Mouse (Mus musculus): ENCODE measurements at regions not wholly inside any gene's neighbourhood (a gene's known extent, or its start where the extent isn't known, plus 50 kb on each side); places are given as distances from the start of the nearest gene placed in this dataset.

GRCm38 (mm10) chr3:149182095-149182494, 191.7 kb upstream of the Adgrl2 start:
- WGBS = 75% methylated on average over 5 of the region's 5 CpGs
- Histone ChIP-seq H3K9ac (no peak overlapping the region), H3K27ac (replicated peaks) (no peak overlapping the region), H3K36me3 (no peaks in the 10 kb centered on the region), H3K4me2 (replicated peaks) (no peak overlapping the region), H3K4me3 (replicated peaks) (no peak overlapping the region), H3K27me3 (no peaks in the 10 kb centered on the region), H3K4me1 (peaks cover 7% of the 10 kb centered on the region; the same call in 1 of the 2 replicates), H3K9me3 (replicated peaks) (no peaks in the 10 kb centered on the region)
- ATAC-seq (ENCODE audit: insufficient number of reproducible peaks, low FRiP score, low TSS enrichment, low read depth) = no peak

- Histone ChIP-seq H3K27ac (replicated peaks) (no peak overlapping the region), H3K9ac (no peak overlapping the region), H3K4me3 (replicated peaks) (no peak overlapping the region), H3K4me1 (peaks cover 6% of the 10 kb centered on the region; the same call in 1 of the 2 replicates), H3K27me3 (no peaks in the 10 kb centered on the region), H3K4me2 (replicated peaks) (no peak overlapping the region), H3K36me3 (no peaks in the 10 kb centered on the region), H3K9me3 (replicated peaks) (no peaks in the 10 kb centered on the region)
- WGBS = 52% methylated on average over 8 of the region's 8 CpGs
- ATAC-seq (ENCODE audit: insufficient number of reproducible peaks, low FRiP score, low TSS enrichment, low read depth) = no peak
These were observed 189.8 kb upstream of the Adgrl2 start for GRCm38 (mm10) chr3:149180129-149180528.

- H3K4me2 ChIP-seq (replicated peaks) = no peak overlapping the region
- H3K4me3 ChIP-seq (replicated peaks) = no peak overlapping the region
- H3K9me3 ChIP-seq (replicated peaks) = no peaks in the 10 kb centered on the region
- no peak for ATAC-seq (ENCODE audit: insufficient number of reproducible peaks, low FRiP score, low TSS enrichment, low read depth)
- H3K27me3 ChIP-seq = no peaks in the 10 kb centered on the region
- 75% methylated on average over 11 of the region's 11 CpGs for WGBS
- no peaks in the 10 kb centered on the region for H3K36me3 ChIP-seq
- H3K27ac ChIP-seq (replicated peaks) = no peak overlapping the region
- H3K4me1 ChIP-seq = peaks cover 5% of the 10 kb centered on the region; the same call in 1 of the 2 replicates
- H3K9ac ChIP-seq = no peak overlapping the region
These were observed 189.2 kb upstream of the Adgrl2 start for GRCm38 (mm10) chr3:149179486-149180116.

GRCm38 (mm10) chr3:149178891-149179290, 188.5 kb upstream of the Adgrl2 start:
- Histone ChIP-seq H3K9ac (no peak overlapping the region), H3K27ac (replicated peaks) (no peak overlapping the region), H3K4me3 (replicated peaks) (no peak overlapping the region), H3K27me3 (no peaks in the 10 kb centered on the region), H3K9me3 (replicated peaks) (no peaks in the 10 kb centered on the region), H3K4me1 (no peaks in the 10 kb centered on the region; the same call in 1 of the 2 replicates), H3K36me3 (no peaks in the 10 kb centered on the region), H3K4me2 (replicated peaks) (no peak overlapping the region)
- 90% methylated on average over 3 of the region's 3 CpGs for WGBS
- no peak for ATAC-seq (ENCODE audit: insufficient number of reproducible peaks, low FRiP score, low TSS enrichment, low read depth)

- peaks cover 5% of the 10 kb centered on the region; the same call in 1 of the 2 replicates for H3K4me1 ChIP-seq
- no peaks in the 10 kb centered on the region for H3K27me3 ChIP-seq
- H3K4me3 ChIP-seq (replicated peaks) = no peak overlapping the region
- no peaks in the 10 kb centered on the region for H3K9me3 ChIP-seq (replicated peaks)
- H3K27ac ChIP-seq (replicated peaks) = no peak overlapping the region
- 71% methylated on average over 11 of the region's 11 CpGs for WGBS
- ATAC-seq (ENCODE audit: insufficient number of reproducible peaks, low FRiP score, low TSS enrichment, low read depth) = no peak
- no peaks in the 10 kb centered on the region for H3K36me3 ChIP-seq
- H3K9ac ChIP-seq = no peak overlapping the region
- H3K4me2 ChIP-seq (replicated peaks) = no peak overlapping the region
These were observed 184.5 kb upstream of the Adgrl2 start for GRCm38 (mm10) chr3:149174689-149175390.

GRCm38 (mm10) chr3:149173537-149173936, 183.2 kb upstream of the Adgrl2 start:
- Histone ChIP-seq H3K36me3 (no peaks in the 10 kb centered on the region), H3K4me1 (peaks cover 5% of the 10 kb centered on the region; the same call in 1 of the 2 replicates), H3K9me3 (replicated peaks) (no peaks in the 10 kb centered on the region), H3K4me2 (replicated peaks) (peak overlapping the region; percentile 39), H3K27me3 (no peaks in the 10 kb centered on the region), H3K9ac (no peak overlapping the region), H3K4me3 (replicated peaks) (peak overlapping the region; percentile 3; the same call in 1 of the 2 replicates), H3K27ac (replicated peaks) (peak overlapping the region; percentile 22; the same call in 1 of the 2 replicates)
- ATAC-seq (ENCODE audit: insufficient number of reproducible peaks, low FRiP score, low TSS enrichment, low read depth) = no peak
- WGBS = 20% methylated on average over 10 of the region's 10 CpGs

GRCm38 (mm10) chr3:149171766-149172165, 181.4 kb upstream of the Adgrl2 start:
- Histone ChIP-seq H3K4me3 (replicated peaks) (no peak overlapping the region), H3K36me3 (no peaks in the 10 kb centered on the region), H3K27me3 (no peaks in the 10 kb centered on the region), H3K9ac (no peak overlapping the region), H3K9me3 (replicated peaks) (no peaks in the 10 kb centered on the region), H3K4me1 (peaks cover 5% of the 10 kb centered on the region; the same call in 1 of the 2 replicates), H3K4me2 (replicated peaks) (no peak overlapping the region), H3K27ac (replicated peaks) (no peak overlapping the region)
- no peak for ATAC-seq (ENCODE audit: insufficient number of reproducible peaks, low FRiP score, low TSS enrichment, low read depth)
- WGBS = 71% methylated on average over 4 of the region's 4 CpGs

GRCm38 (mm10) chr3:149170191-149170590, 179.8 kb upstream of the Adgrl2 start:
- H3K9me3 ChIP-seq (replicated peaks) = no peaks in the 10 kb centered on the region
- 69% methylated on average over 7 of the region's 7 CpGs for WGBS

GRCm38 (mm10) chr3:149169442-149169841, 179.1 kb upstream of the Adgrl2 start:
- Histone ChIP-seq H3K9ac (no peak overlapping the region), H3K27me3 (no peaks in the 10 kb centered on the region), H3K4me1 (peaks cover 5% of the 10 kb centered on the region; the same call in 1 of the 2 replicates), H3K27ac (replicated peaks) (no peak overlapping the region), H3K9me3 (replicated peaks) (no peaks in the 10 kb centered on the region), H3K4me3 (replicated peaks) (no peak overlapping the region), H3K36me3 (no peaks in the 10 kb centered on the region), H3K4me2 (replicated peaks) (no peak overlapping the region)
- ATAC-seq (ENCODE audit: insufficient number of reproducible peaks, low FRiP score, low TSS enrichment, low read depth) = no peak
- 57% methylated on average over 12 of the region's 12 CpGs for WGBS

More at GRCm38 (mm10) chr3:149170191-149170590, 179.8 kb upstream of the Adgrl2 start:
- Histone ChIP-seq H3K4me1 (peaks cover 5% of the 10 kb centered on the region; the same call in 1 of the 2 replicates), H3K4me2 (replicated peaks) (no peak overlapping the region), H3K36me3 (no peaks in the 10 kb centered on the region), H3K4me3 (replicated peaks) (no peak overlapping the region), H3K27me3 (no peaks in the 10 kb centered on the region), H3K27ac (replicated peaks) (0 out of 2 replicates have a peak overlapping the region, but pooled peaks have one; percentile 2), H3K9ac (no peak overlapping the region)
- ATAC-seq (ENCODE audit: insufficient number of reproducible peaks, low FRiP score, low TSS enrichment, low read depth) = 0 out of 2 replicates have a peak, but pooled peaks have one; percentile 39

- WGBS = 77% methylated on average over 3 of the region's 3 CpGs
- H3K4me3 ChIP-seq (replicated peaks) = no peak overlapping the region
- no peaks in the 10 kb centered on the region for H3K4me1 ChIP-seq
- no peaks in the 10 kb centered on the region for H3K27me3 ChIP-seq
- no peaks in the 10 kb centered on the region for H3K9me3 ChIP-seq (replicated peaks)
- no peak overlapping the region for H3K27ac ChIP-seq (replicated peaks)
- H3K9ac ChIP-seq = no peak overlapping the region
- no peaks in the 10 kb centered on the region for H3K36me3 ChIP-seq
- ATAC-seq (ENCODE audit: insufficient number of reproducible peaks, low FRiP score, low TSS enrichment, low read depth) = no peak
- no peak overlapping the region for H3K4me2 ChIP-seq (replicated peaks)
These were observed 177.6 kb upstream of the Adgrl2 start for GRCm38 (mm10) chr3:149167997-149168396.

- H3K36me3 ChIP-seq = no peaks in the 10 kb centered on the region
- no peak overlapping the region for H3K4me2 ChIP-seq (replicated peaks)
- no peaks in the 10 kb centered on the region for H3K9me3 ChIP-seq (replicated peaks)
- 94% methylated on average over 4 of the region's 4 CpGs for WGBS
- H3K27me3 ChIP-seq = no peaks in the 10 kb centered on the region
- H3K9ac ChIP-seq = no peak overlapping the region
- H3K4me1 ChIP-seq = no peaks in the 10 kb centered on the region; the same call in 1 of the 2 replicates
- H3K4me3 ChIP-seq (replicated peaks) = no peak overlapping the region
- no peak overlapping the region for H3K27ac ChIP-seq (replicated peaks)
- no peak for ATAC-seq (ENCODE audit: insufficient number of reproducible peaks, low FRiP score, low TSS enrichment, low read depth)
These were observed 174.4 kb upstream of the Adgrl2 start for GRCm38 (mm10) chr3:149164804-149165203.

Data from embryonic facial prominence, embryonic 15.5 days (tissue).